Mouse (Mus musculus) small intestine, adult 2 months (tissue): ENCODE data around the gene Wfdc2.

Experiments used
- CTCF ChIP-seq: fragments of 200-500 bp; IDR thresholded peaks from 2 replicates; pipeline ENCODE4 v1.5.1; 2012; ENCODE audit warnings: low read depth, mild to moderate bottlenecking, control low read depth, inconsistent platforms, low read length, moderate library complexity, mixed read lengths; ENCODE audit not compliant: insufficient replicate concordance, insufficient read length; ENCODE audit errors: extremely low read depth
- POLR2A ChIP-seq: fragments of 200-500 bp; IDR thresholded peaks from 2 replicates; pipeline ENCODE4 v1.6.1; 2012; ENCODE audit warnings: low read depth, mild to moderate bottlenecking, control low read depth, inconsistent platforms, low read length, moderate library complexity

DNA sequence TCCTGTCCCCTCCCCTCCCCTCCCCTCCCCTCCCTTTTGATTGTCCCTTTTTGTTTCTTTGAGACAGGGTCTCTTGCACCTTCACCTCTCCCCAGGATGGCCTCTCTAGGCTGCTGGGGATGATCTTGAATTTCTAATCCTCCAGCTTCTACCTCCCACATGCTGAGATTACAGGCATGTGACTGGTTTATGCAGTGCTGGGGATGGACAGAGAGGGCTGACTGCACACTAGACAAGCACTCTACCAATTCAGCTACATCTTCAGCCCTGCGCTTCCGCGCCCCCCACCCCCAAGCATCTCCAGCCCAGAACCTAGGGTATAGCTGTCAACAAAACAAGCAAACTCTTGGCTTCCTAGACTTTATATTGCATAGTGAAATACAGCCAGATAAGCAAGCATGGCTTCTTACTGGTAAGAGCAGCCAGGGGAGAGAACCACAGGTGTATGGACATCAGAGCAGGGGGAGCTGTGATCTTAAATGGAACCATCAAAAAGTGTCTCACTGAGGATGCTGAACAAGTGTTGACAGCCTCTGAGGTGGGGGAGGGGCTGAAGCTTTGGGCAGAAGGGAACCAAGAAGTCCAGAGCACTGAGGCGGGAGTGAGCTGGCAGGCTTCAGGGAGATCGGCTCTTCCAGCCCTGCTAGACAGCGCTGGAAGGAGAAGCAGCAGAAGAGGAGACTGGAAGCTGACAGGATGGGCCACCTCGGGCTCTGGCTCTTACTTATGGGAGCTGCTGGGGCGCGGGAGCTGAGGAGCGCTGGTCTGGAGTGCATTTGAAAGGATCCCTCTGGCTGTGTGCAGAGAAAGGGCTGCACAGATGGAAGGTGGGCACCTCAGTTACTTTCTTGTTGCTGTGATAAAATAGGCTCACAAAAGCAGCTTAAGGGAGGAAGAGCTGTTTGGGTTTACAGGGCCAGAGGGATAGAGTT, 12.0 kb upstream of the Wfdc2 start:
- TF ChIP-seq CTCF = no peak
- TF ChIP-seq POLR2A = no peak
